Mouse (Mus musculus) limb, embryonic 14.5 days (tissue): ENCODE results near the gene E030025P04Rik. TPM values are rescaled to one million over a fixed set of nuclear protein-coding genes. Genes with fewer than 3 reads are reported as not detected.

Experiments used
- ATAC-seq: fragments of 200-750 bp; cut with Nextera tagmentation; 2 replicates; pipeline ENCODE4 v1.8.0; 2017; ENCODE audit warnings: low read depth, moderate number of reproducible peaks, moderate TSS enrichment; ENCODE audit not compliant: low FRiP score
- DNase-seq: peaks from one replicate; pipeline ENCODE4 v3.0.0-alpha.2; 2015; ENCODE audit warnings: low spot score
- H3K27ac ChIP-seq: fragments of 300-500 bp; sonication (generic); replicated peaks from 2 replicates; pipeline ENCODE4 v1.5.1; 2014; ENCODE audit warnings: low read depth, mild to moderate bottlenecking, low read length, moderate library complexity, mixed read lengths
- H3K27me3 ChIP-seq: fragments of 300-500 bp; sonication (generic); 2 replicates; pipeline ENCODE4 v1.6.1; 2014; ENCODE audit warnings: low read length, mixed read lengths; ENCODE audit not compliant: control insufficient read depth, insufficient read depth
- H3K36me3 ChIP-seq: fragments of 300-500 bp; sonication (generic); 2 replicates; pipeline ENCODE4 v1.6.1; 2014; ENCODE audit warnings: mild to moderate bottlenecking, low read length, moderate library complexity, mixed read lengths; ENCODE audit not compliant: control insufficient read depth, insufficient read depth
- H3K4me1 ChIP-seq: fragments of 300-500 bp; sonication (generic); 2 replicates; pipeline ENCODE4 v1.6.1; 2014; ENCODE audit warnings: antibody characterized with exemption, low read length, mixed read lengths; ENCODE audit not compliant: control insufficient read depth, insufficient read depth
- H3K4me2 ChIP-seq: fragments of 300-500 bp; sonication (generic); replicated peaks from 2 replicates; pipeline ENCODE4 v1.6.1; 2014; ENCODE audit warnings: low read depth, mild to moderate bottlenecking, low read length, moderate library complexity; ENCODE audit not compliant: severe bottlenecking
- H3K4me3 ChIP-seq: fragments of 300-500 bp; sonication (generic); replicated peaks from 2 replicates; pipeline ENCODE4 v1.5.1; 2014; ENCODE audit warnings: low read length
- H3K9ac ChIP-seq: fragments of 300-500 bp; sonication (generic); 2 replicates; pipeline ENCODE4 v1.6.1; 2014; ENCODE audit warnings: mild to moderate bottlenecking, low read depth, low read length, moderate library complexity; ENCODE audit not compliant: severe bottlenecking
- H3K9me3 ChIP-seq: fragments of 300-500 bp; sonication (generic); 2 replicates; pipeline ENCODE4 v1.6.1; 2016; ENCODE audit warnings: low read length; ENCODE audit not compliant: control insufficient read depth
- POLR2A ChIP-seq: fragments of 200-500 bp; IDR thresholded peaks from 2 replicates; pipeline ENCODE4 v1.8.0; 2012; ENCODE audit warnings: inconsistent platforms, mild to moderate bottlenecking, moderate library complexity, borderline replicate concordance; ENCODE audit not compliant: insufficient read depth, insufficient read length; ENCODE audit errors: extremely low read depth
- WGBS: fragments of 180-500 bp; shearing (Covaris S2); extraction: QIAGEN DNeasy Blood & Tissue Kit; methylation state at CpG from one replicate; pipeline ENCODE4 v1.1.7; 2014; 5-methylcytosine and 5-hydroxymethylcytosine counted together
- polyA plus RNA-seq, 2 experiments: library from polyadenylated mRNA; depleted of rRNA in 1 of 2; stranded (reverse) in 1 of 2; unstranded in 1 of 2; fragments of >200 nt; fragmentation: Nextera tagmentation in 1 of 2; extraction: Ambion mirVana in 1 of 2; gene quantifications; 2 replicates each; pipeline versions ENCODE4 v1.2.1 to v1.2.3; 2012 to 2014

Gene E030025P04Rik
- polyA plus RNA-seq, 2 experiments: not detected

GRCm38 (mm10) chr11:109109826-109110346, 34.3 kb downstream of the E030025P04Rik start:
- Histone ChIP-seq H3K9me3 (no peaks in the 10 kb centered on the region), H3K27ac (no peak overlapping the region), H3K36me3 (no peaks in the 10 kb centered on the region), H3K4me1 (peaks cover 5% of the 10 kb centered on the region; the same call in 1 of the 2 replicates), H3K4me2 (no peak overlapping the region), H3K27me3 (no peaks in the 10 kb centered on the region), H3K9ac (no peak overlapping the region), H3K4me3 (no peak overlapping the region)
- ATAC-seq (no peak), DNase-seq (no peak)
- no peak for TF ChIP-seq POLR2A
- 35% methylated on average over 11 of the region's 11 CpGs for WGBS

GRCm38 (mm10) chr11:109109056-109109455, 35.1 kb downstream of the E030025P04Rik start:
- Histone ChIP-seq H3K4me3 (no peak overlapping the region), H3K9ac (no peak overlapping the region), H3K4me1 (peaks cover 5% of the 10 kb centered on the region; the same call in 1 of the 2 replicates), H3K4me2 (no peak overlapping the region), H3K36me3 (no peaks in the 10 kb centered on the region), H3K27me3 (no peaks in the 10 kb centered on the region), H3K9me3 (no peaks in the 10 kb centered on the region), H3K27ac (no peak overlapping the region)
- ATAC-seq (no peak), DNase-seq (no peak)
- no peak for TF ChIP-seq POLR2A

- Histone ChIP-seq H3K9me3 (no peaks in the 10 kb centered on the region), H3K4me3 (no peak overlapping the region), H3K36me3 (no peaks in the 10 kb centered on the region), H3K4me2 (no peak overlapping the region), H3K9ac (no peak overlapping the region), H3K27me3 (no peaks in the 10 kb centered on the region), H3K27ac (no peak overlapping the region), H3K4me1 (peaks cover 5% of the 10 kb centered on the region; the same call in 1 of the 2 replicates)
- TF ChIP-seq POLR2A: no peak
- ATAC-seq: no peak
- WGBS: 25% methylated on average over 11 of the region's 11 CpGs
- no peak for DNase-seq
Measured at GRCm38 (mm10) chr11:109107518-109108205, 36.5 kb downstream of the E030025P04Rik start.

- no peak overlapping the region for H3K27ac ChIP-seq
- WGBS: 8% methylated on average over 8 of the region's 8 CpGs
- H3K36me3 ChIP-seq: no peaks in the 10 kb centered on the region
- no peak overlapping the region for H3K4me3 ChIP-seq
- DNase-seq (no peak), ATAC-seq (no peak)
- TF ChIP-seq POLR2A: no peak
- H3K4me2 ChIP-seq: no peak overlapping the region
- H3K27me3 ChIP-seq: no peaks in the 10 kb centered on the region
- no peak overlapping the region for H3K9ac ChIP-seq
- H3K4me1 ChIP-seq: peaks cover 5% of the 10 kb centered on the region; the same call in 1 of the 2 replicates
- H3K9me3 ChIP-seq: no peaks in the 10 kb centered on the region
Measured at GRCm38 (mm10) chr11:109106751-109107150, 37.4 kb downstream of the E030025P04Rik start.

GRCm38 (mm10) chr11:109106181-109106580, 38.0 kb downstream of the E030025P04Rik start:
- Histone ChIP-seq H3K9me3 (no peaks in the 10 kb centered on the region), H3K27ac (no peak overlapping the region), H3K4me3 (no peak overlapping the region), H3K36me3 (no peaks in the 10 kb centered on the region), H3K27me3 (no peaks in the 10 kb centered on the region), H3K4me1 (peaks cover 5% of the 10 kb centered on the region; the same call in 1 of the 2 replicates), H3K4me2 (no peak overlapping the region), H3K9ac (no peak overlapping the region)
- no peak for TF ChIP-seq POLR2A
- DNase-seq (no peak), ATAC-seq (no peak)
- WGBS: 21% methylated on average over 5 of the region's 5 CpGs
